Mouse (Mus musculus) olfactory bulb, adult 2 months (tissue): ENCODE data around the gene Ptprg. TPM values are rescaled to one million over a fixed set of nuclear protein-coding genes. Genes with fewer than 3 reads are reported as not detected.

Experiments used
- H3K27ac ChIP-seq: fragments of 200-500 bp; 2 replicates; pipeline ENCODE4 v1.5.1; 2012; ENCODE audit warnings: low read depth, low read length; ENCODE audit not compliant: insufficient read depth
- H3K4me1 ChIP-seq: fragments of 200-500 bp; 2 replicates; pipeline ENCODE4 v1.6.1; 2012; ENCODE audit warnings: low read length; ENCODE audit not compliant: control insufficient read depth, insufficient read depth
- H3K4me3 ChIP-seq: fragments of 200-500 bp; 2 replicates; pipeline ENCODE4 v1.5.1; 2012; ENCODE audit warnings: mild to moderate bottlenecking, low read depth, low read length, moderate library complexity; ENCODE audit not compliant: insufficient read depth
- CTCF ChIP-seq: fragments of 200-500 bp; IDR thresholded peaks from 2 replicates; pipeline ENCODE4 v1.5.1; 2012; ENCODE audit warnings: low read depth, mild to moderate bottlenecking, low read length, moderate library complexity; ENCODE audit not compliant: insufficient read depth
- POLR2A ChIP-seq: fragments of 200-500 bp; IDR thresholded peaks from 2 replicates; pipeline ENCODE4 v1.6.1; 2012; ENCODE audit warnings: mild to moderate bottlenecking, low read depth, low read length, moderate library complexity; ENCODE audit not compliant: insufficient read depth
- WGBS: fragments of 180-500 bp; shearing (Covaris S2); methylation state at CpG from one replicate; pipeline ENCODE4 v1.1.7; 2018; 5-methylcytosine and 5-hydroxymethylcytosine counted together
- polyA plus RNA-seq: library from polyadenylated mRNA; stranded (reverse); fragments of >200 nt; gene quantifications from 2 replicates; pipeline ENCODE4 v1.2.4, GENCODE M21; 2012; ENCODE audit warnings: low replicate concordance; ENCODE audit not compliant: missing spikeins, insufficient read depth, insufficient read length

Gene Ptprg
- polyA plus RNA-seq, 1 experiment, result not detected

- H3K27ac ChIP-seq, result no peak overlapping the region
Observed at GRCm38 (mm10) chr14:11871752-11872344, 318.5 kb downstream of the Ptprg start.

GRCm38 (mm10) chr14:11874266-11874665, 320.9 kb downstream of the Ptprg start:
- no peak overlapping the region for H3K27ac ChIP-seq
- WGBS, result 90% methylated on average over 6 of the region's 6 CpGs
- TF ChIP-seq POLR2A, result no peak
- no peak for TF ChIP-seq CTCF
- H3K4me3 ChIP-seq, result no peak overlapping the region
- H3K4me1 ChIP-seq, result peaks cover 4% of the 10 kb centered on the region

More at GRCm38 (mm10) chr14:11871752-11872344, 318.5 kb downstream of the Ptprg start:
- Histone ChIP-seq H3K4me3 (no peak overlapping the region), H3K4me1 (peaks cover 6% of the 10 kb centered on the region)
- WGBS, result 62% methylated on average over 8 of the region's 8 CpGs
- TF ChIP-seq CTCF (no peak), POLR2A (no peak)

- Histone ChIP-seq H3K4me3 (no peak overlapping the region), H3K27ac (peak overlapping the region; percentile 56; the same call in 1 of the 2 replicates), H3K4me1 (peaks cover 4% of the 10 kb centered on the region)
- WGBS, result 48% methylated on average over 11 of the region's 11 CpGs
- TF ChIP-seq CTCF, result no peak
- TF ChIP-seq POLR2A, result no peak
Observed at GRCm38 (mm10) chr14:11874960-11875889, 321.9 kb downstream of the Ptprg start.

- Histone ChIP-seq H3K27ac (no peak overlapping the region), H3K4me3 (no peak overlapping the region), H3K4me1 (0 out of 2 replicates have a peak, but pooled peaks cover 4% of the 10 kb centered on the region)
- TF ChIP-seq POLR2A (no peak), CTCF (no peak)
- 89% methylated on average over 3 of the region's 3 CpGs for WGBS
Observed at GRCm38 (mm10) chr14:11881082-11881481, 327.8 kb downstream of the Ptprg start.

- Histone ChIP-seq H3K4me1 (0 out of 2 replicates have a peak, but pooled peaks cover 4% of the 10 kb centered on the region), H3K27ac (no peak overlapping the region), H3K4me3 (no peak overlapping the region)
- TF ChIP-seq POLR2A (no peak), CTCF (no peak)
- 47% methylated on average over 10 of the region's 10 CpGs for WGBS
Observed at GRCm38 (mm10) chr14:11883142-11883921, 330.0 kb downstream of the Ptprg start.

- H3K4me3 ChIP-seq, result no peak overlapping the region
- H3K27ac ChIP-seq, result no peak overlapping the region
- TF ChIP-seq CTCF (no peak), POLR2A (no peak)
- H3K4me1 ChIP-seq, result 0 out of 2 replicates have a peak, but pooled peaks cover 4% of the 10 kb centered on the region
- WGBS, result 79% methylated on average over 5 of the region's 5 CpGs
Observed at GRCm38 (mm10) chr14:11883995-11884394, 330.7 kb downstream of the Ptprg start.

GRCm38 (mm10) chr14:11886417-11886816, 333.1 kb downstream of the Ptprg start:
- WGBS, result 91% methylated on average over 3 of the region's 3 CpGs
- Histone ChIP-seq H3K4me3 (no peak overlapping the region), H3K4me1 (0 out of 2 replicates have a peak, but pooled peaks cover 4% of the 10 kb centered on the region), H3K27ac (no peak overlapping the region)
- TF ChIP-seq POLR2A (no peak), CTCF (no peak)

GRCm38 (mm10) chr14:11890890-11891289, 337.6 kb downstream of the Ptprg start:
- WGBS, result 56% methylated on average over 3 of the region's 3 CpGs
- Histone ChIP-seq H3K4me3 (no peak overlapping the region), H3K4me1 (no peaks in the 10 kb centered on the region), H3K27ac (no peak overlapping the region)
- no peak for TF ChIP-seq POLR2A
- TF ChIP-seq CTCF, result no peak
